Mouse (Mus musculus): ENCODE measurements at regions not wholly inside any gene's neighbourhood (a gene's known extent, or its start where the extent isn't known, plus 50 kb on each side); places are given as distances from the start of the nearest gene placed in this dataset.
"Not testable (repeated sequence)": the region's sequence is repeated elsewhere in the genome, so short reads cannot be mapped to it uniquely, and the experiment has no call there.

- 73% methylated on average over 1 of the region's 1 CpGs for WGBS
Measured at GRCm38 (mm10) chr13:102022273-102022672, 254.3 kb upstream of the Pik3r1 start.

GRCm38 (mm10) chr13:102022757-102023156, 254.7 kb upstream of the Pik3r1 start:
- 90% methylated on average over 4 of the region's 4 CpGs for WGBS
- no peak for ATAC-seq (ENCODE audit: insufficient read depth, low FRiP score)
- no peaks in the 10 kb centered on the region for H3K36me3 ChIP-seq (ENCODE audit: control insufficient read depth, insufficient read depth, low read length)
- H3K4me1 ChIP-seq (ENCODE audit: control insufficient read depth, insufficient read depth, low read length): no peaks in the 10 kb centered on the region
- no peak overlapping the region for H3K4me3 ChIP-seq (replicated peaks; ENCODE audit: low read length)
- no peaks in the 10 kb centered on the region for H3K9me3 ChIP-seq (replicated peaks; ENCODE audit: control insufficient read depth, low read length)
- no peaks in the 10 kb centered on the region for H3K27me3 ChIP-seq (ENCODE audit: control insufficient read depth, insufficient read depth, low read length)
- H3K9ac ChIP-seq (ENCODE audit: low read length): no peak overlapping the region
- no peak overlapping the region for H3K27ac ChIP-seq (ENCODE audit: low read length)
- no peak overlapping the region for H3K4me2 ChIP-seq (ENCODE audit: low read depth, low read length)

More at GRCm38 (mm10) chr13:102022273-102022672, 254.3 kb upstream of the Pik3r1 start:
- Histone ChIP-seq H3K27ac (ENCODE audit: low read length) (no peak overlapping the region), H3K4me3 (replicated peaks; ENCODE audit: low read length) (no peak overlapping the region), H3K9ac (ENCODE audit: low read length) (no peak overlapping the region), H3K36me3 (ENCODE audit: control insufficient read depth, insufficient read depth, low read length) (no peaks in the 10 kb centered on the region), H3K4me1 (ENCODE audit: control insufficient read depth, insufficient read depth, low read length) (no peaks in the 10 kb centered on the region), H3K27me3 (ENCODE audit: control insufficient read depth, insufficient read depth, low read length) (no peaks in the 10 kb centered on the region), H3K4me2 (ENCODE audit: low read depth, low read length) (no peak overlapping the region), H3K9me3 (replicated peaks; ENCODE audit: control insufficient read depth, low read length) (no peaks in the 10 kb centered on the region)
- no peak for ATAC-seq (ENCODE audit: insufficient read depth, low FRiP score)

- H3K4me1 ChIP-seq (ENCODE audit: control insufficient read depth, insufficient read depth, low read length): no peaks in the 10 kb centered on the region
- H3K9me3 ChIP-seq (replicated peaks; ENCODE audit: control insufficient read depth, low read length): no peaks in the 10 kb centered on the region
- peak; percentile 56; the same call in 1 of the 2 replicates for ATAC-seq (ENCODE audit: insufficient read depth, low FRiP score)
- no peak overlapping the region for H3K4me3 ChIP-seq (replicated peaks; ENCODE audit: low read length)
- H3K27me3 ChIP-seq (ENCODE audit: control insufficient read depth, insufficient read depth, low read length): no peaks in the 10 kb centered on the region
- H3K9ac ChIP-seq (ENCODE audit: low read length): no peak overlapping the region
- WGBS: 92% methylated on average over 1 of the region's 1 CpGs
- no peak overlapping the region for H3K4me2 ChIP-seq (ENCODE audit: low read depth, low read length)
- no peaks in the 10 kb centered on the region for H3K36me3 ChIP-seq (ENCODE audit: control insufficient read depth, insufficient read depth, low read length)
- no peak overlapping the region for H3K27ac ChIP-seq (ENCODE audit: low read length)
Measured at GRCm38 (mm10) chr13:102023624-102024023, 255.6 kb upstream of the Pik3r1 start.

- no peak overlapping the region for H3K9ac ChIP-seq (ENCODE audit: low read length)
- no peak for ATAC-seq (ENCODE audit: insufficient read depth, low FRiP score)
- H3K36me3 ChIP-seq (ENCODE audit: control insufficient read depth, insufficient read depth, low read length): no peaks in the 10 kb centered on the region
Measured at GRCm38 (mm10) chr13:102025138-102025537, 257.1 kb upstream of the Pik3r1 start.

GRCm38 (mm10) chr13:102025547-102025946, 257.5 kb upstream of the Pik3r1 start:
- ATAC-seq (ENCODE audit: insufficient read depth, low FRiP score); H3K4me1 ChIP-seq (ENCODE audit: control insufficient read depth, insufficient read depth, low read length); H3K27me3 ChIP-seq (ENCODE audit: control insufficient read depth, insufficient read depth, low read length); H3K27ac ChIP-seq (ENCODE audit: low read length); H3K9ac ChIP-seq (ENCODE audit: low read length); H3K9me3 ChIP-seq (replicated peaks; ENCODE audit: control insufficient read depth, low read length); H3K4me2 ChIP-seq (ENCODE audit: low read depth, low read length); H3K36me3 ChIP-seq (ENCODE audit: control insufficient read depth, insufficient read depth, low read length); H3K4me3 ChIP-seq (replicated peaks; ENCODE audit: low read length): not testable (repeated sequence)
- 84% methylated on average over 2 of the region's 2 CpGs for WGBS

More at GRCm38 (mm10) chr13:102025138-102025537, 257.1 kb upstream of the Pik3r1 start:
- Histone ChIP-seq H3K9me3 (replicated peaks; ENCODE audit: control insufficient read depth, low read length) (no peaks in the 10 kb centered on the region), H3K4me1 (ENCODE audit: control insufficient read depth, insufficient read depth, low read length) (no peaks in the 10 kb centered on the region), H3K27me3 (ENCODE audit: control insufficient read depth, insufficient read depth, low read length) (no peaks in the 10 kb centered on the region), H3K4me2 (ENCODE audit: low read depth, low read length) (no peak overlapping the region), H3K27ac (ENCODE audit: low read length) (no peak overlapping the region), H3K4me3 (replicated peaks; ENCODE audit: low read length) (no peak overlapping the region)
- WGBS: 88% methylated on average over 3 of the region's 3 CpGs

- Histone ChIP-seq H3K4me1 (ENCODE audit: control insufficient read depth, insufficient read depth, low read length) (no peaks in the 10 kb centered on the region), H3K36me3 (ENCODE audit: control insufficient read depth, insufficient read depth, low read length) (no peaks in the 10 kb centered on the region), H3K9me3 (replicated peaks; ENCODE audit: control insufficient read depth, low read length) (no peaks in the 10 kb centered on the region), H3K27ac (ENCODE audit: low read length) (no peak overlapping the region), H3K4me3 (replicated peaks; ENCODE audit: low read length) (no peak overlapping the region), H3K9ac (ENCODE audit: low read length) (no peak overlapping the region), H3K4me2 (ENCODE audit: low read depth, low read length) (no peak overlapping the region), H3K27me3 (ENCODE audit: control insufficient read depth, insufficient read depth, low read length) (no peaks in the 10 kb centered on the region)
- no peak for ATAC-seq (ENCODE audit: insufficient read depth, low FRiP score)
- WGBS: 61% methylated on average over 4 of the region's 4 CpGs
Measured at GRCm38 (mm10) chr13:102031416-102031815, 263.4 kb upstream of the Pik3r1 start.

GRCm38 (mm10) chr13:102034484-102034883, 266.5 kb upstream of the Pik3r1 start:
- no peak overlapping the region for H3K4me3 ChIP-seq (replicated peaks; ENCODE audit: low read length)
- H3K27me3 ChIP-seq (ENCODE audit: control insufficient read depth, insufficient read depth, low read length): no peaks in the 10 kb centered on the region
- H3K27ac ChIP-seq (ENCODE audit: low read length): no peak overlapping the region
- ATAC-seq (ENCODE audit: insufficient read depth, low FRiP score): no peak
- H3K9ac ChIP-seq (ENCODE audit: low read length): no peak overlapping the region
- H3K4me1 ChIP-seq (ENCODE audit: control insufficient read depth, insufficient read depth, low read length): no peaks in the 10 kb centered on the region
- 40% methylated on average over 4 of the region's 4 CpGs for WGBS
- no peak overlapping the region for H3K4me2 ChIP-seq (ENCODE audit: low read depth, low read length)
- no peaks in the 10 kb centered on the region for H3K36me3 ChIP-seq (ENCODE audit: control insufficient read depth, insufficient read depth, low read length)
- H3K9me3 ChIP-seq (replicated peaks; ENCODE audit: control insufficient read depth, low read length): no peaks in the 10 kb centered on the region

GRCm38 (mm10) chr13:102036001-102036400, 268.0 kb upstream of the Pik3r1 start:
- WGBS: 80% methylated on average over 5 of the region's 5 CpGs
- Histone ChIP-seq H3K27ac (ENCODE audit: low read length) (no peak overlapping the region), H3K4me2 (ENCODE audit: low read depth, low read length) (no peak overlapping the region), H3K4me3 (replicated peaks; ENCODE audit: low read length) (no peak overlapping the region), H3K36me3 (ENCODE audit: control insufficient read depth, insufficient read depth, low read length) (no peaks in the 10 kb centered on the region), H3K4me1 (ENCODE audit: control insufficient read depth, insufficient read depth, low read length) (no peaks in the 10 kb centered on the region), H3K9ac (ENCODE audit: low read length) (no peak overlapping the region), H3K27me3 (ENCODE audit: control insufficient read depth, insufficient read depth, low read length) (no peaks in the 10 kb centered on the region), H3K9me3 (replicated peaks; ENCODE audit: control insufficient read depth, low read length) (no peaks in the 10 kb centered on the region)
- no peak for ATAC-seq (ENCODE audit: insufficient read depth, low FRiP score)

- WGBS: 56% methylated on average over 7 of the region's 7 CpGs
- H3K9ac ChIP-seq (ENCODE audit: low read length): no peak overlapping the region
- no peaks in the 10 kb centered on the region for H3K9me3 ChIP-seq (replicated peaks; ENCODE audit: control insufficient read depth, low read length)
- no peak for ATAC-seq (ENCODE audit: insufficient read depth, low FRiP score)
- H3K4me2 ChIP-seq (ENCODE audit: low read depth, low read length): no peak overlapping the region
- no peaks in the 10 kb centered on the region for H3K36me3 ChIP-seq (ENCODE audit: control insufficient read depth, insufficient read depth, low read length)
- no peaks in the 10 kb centered on the region for H3K27me3 ChIP-seq (ENCODE audit: control insufficient read depth, insufficient read depth, low read length)
- H3K4me3 ChIP-seq (replicated peaks; ENCODE audit: low read length): no peak overlapping the region
- no peak overlapping the region for H3K27ac ChIP-seq (ENCODE audit: low read length)
- H3K4me1 ChIP-seq (ENCODE audit: control insufficient read depth, insufficient read depth, low read length): no peaks in the 10 kb centered on the region
Measured at GRCm38 (mm10) chr13:102036819-102037624, 269.0 kb upstream of the Pik3r1 start.

Measured in stomach, embryonic 16.5 days (tissue).